Mouse (Mus musculus): Measurements from ENCODE around the gene Cldn14. TPM values are rescaled to one million over a fixed set of nuclear protein-coding genes. Genes with fewer than 3 reads are reported as not detected.

The Cldn14 gene
- polyA plus RNA-seq, 1 experiment from 2014 or later, result not detected

Other genes with a start within 250 kb of the Cldn14 start
- gene Morc3, start 176.7 kb downstream of the Cldn14 start, polyA plus RNA-seq (2014; fragmentation: Nextera tagmentation; extraction: Ambion mirVana), result 23.8 and 27.2 TPM in 2 replicates
- gene Chaf1b, start 124.9 kb downstream of the Cldn14 start, polyA plus RNA-seq (2014; fragmentation: Nextera tagmentation; extraction: Ambion mirVana), result 39.0 and 41.1 TPM in 2 replicates
- gene Sim2, start 76.1 kb upstream of the Cldn14 start, polyA plus RNA-seq (2014; fragmentation: Nextera tagmentation; extraction: Ambion mirVana), result 0.11 TPM in 1 of 2 replicates, not detected in the other

Data from heart, embryonic 14.5 days (tissue).